Mouse (Mus musculus) MEL (cell line): Measurements from ENCODE around the gene Gm37240.

Source experiments
- BHLHE40 ChIP-seq: IDR thresholded peaks from 2 replicates; pipeline ENCODE4 v1.6.1; 2012; ENCODE audit warnings: low read depth, mild to moderate bottlenecking, inconsistent platforms, low read length, improper control_type of control experiment, borderline replicate concordance
- CHD1 ChIP-seq: IDR thresholded peaks from 2 replicates; pipeline ENCODE4 v1.6.1; 2012; ENCODE audit warnings: low read depth, mild to moderate bottlenecking, inconsistent platforms, low read length, improper control_type of control experiment
- CTCF ChIP-seq, 3 experiments: IDR thresholded peaks in 2 of 3; conservative IDR thresholded peaks in 1 of 3; 2 replicates each; pipeline ENCODE4 v1.5.1; 2011 to 2012; ENCODE audit warnings: low read length in 3 of 3, low read depth in 2 of 3, mild to moderate bottlenecking in 2 of 3, improper control_type of control experiment in 1 of 3, inconsistent platforms in 1 of 3, mixed read lengths in 1 of 3, moderate library complexity in 1 of 3; ENCODE audit not compliant: control insufficient read depth in 1 of 3, insufficient read depth in 1 of 3, poor library complexity in 1 of 3, severe bottlenecking in 1 of 3
- MXI1 ChIP-seq: IDR thresholded peaks from 2 replicates; pipeline ENCODE4 v1.6.1; 2011; ENCODE audit warnings: mild to moderate bottlenecking, low read depth, low read length, improper control_type of control experiment
- NRF1 ChIP-seq: IDR thresholded peaks from 2 replicates; pipeline ENCODE4 v1.6.1; 2014; ENCODE audit warnings: low read depth, mild to moderate bottlenecking, inconsistent platforms, low read length, improper control_type of control experiment, moderate library complexity; ENCODE audit not compliant: poor library complexity, insufficient read depth, severe bottlenecking
- POLR2AphosphoS5 ChIP-seq: IDR thresholded peaks from 2 replicates; pipeline ENCODE4 v1.6.1; 2012; ENCODE audit warnings: low read depth, borderline replicate concordance, mild to moderate bottlenecking, inconsistent platforms, low read length, moderate library complexity, mixed read lengths
- USF1 ChIP-seq: IDR thresholded peaks from 2 replicates; pipeline ENCODE4 v1.6.1; 2014; ENCODE audit warnings: low read depth, mild to moderate bottlenecking, inconsistent platforms, low read length, improper control_type of control experiment, moderate library complexity

DNA sequence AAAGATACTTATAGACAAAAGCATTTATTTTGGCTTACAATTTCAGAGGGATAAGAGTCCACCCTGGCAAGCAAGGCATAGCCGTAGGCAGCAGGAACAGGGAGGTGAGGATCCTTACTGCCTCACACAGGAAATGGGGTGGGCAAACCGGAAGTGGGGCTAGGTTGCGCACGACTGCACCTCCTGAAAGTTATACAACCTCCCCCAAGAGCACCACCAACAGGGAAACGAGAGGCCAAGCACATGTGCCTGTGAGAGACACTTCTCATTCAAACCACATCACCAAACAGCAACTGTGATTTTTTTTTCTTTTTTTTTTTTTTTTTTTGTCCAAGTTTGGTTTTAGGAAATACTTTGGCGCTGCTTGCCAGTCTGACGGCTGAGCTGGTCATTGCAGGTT is 19.8 kb upstream of the Gm37240 start:
- TF ChIP-seq NRF1 (no peak), POLR2AphosphoS5 (no peak), CTCF (IDR thresholded peaks at IDR 0.05 in 2 of 3, conservative IDR thresholded peaks at IDR 0.05 in 1 of 3; ENCODE audit: control insufficient read depth in 1 of 3, insufficient read depth in 1 of 3, low read depth in 2 of 3, low read length in 3 of 3, poor library complexity in 1 of 3, severe bottlenecking in 1 of 3) (no peak), MXI1 (no peak), CHD1 (no peak), USF1 (no peak), BHLHE40 (no peak)
